Mouse (Mus musculus): ENCODE data around the gene Anxa3. TPM values are rescaled to one million over a fixed set of nuclear protein-coding genes. Genes with fewer than 3 reads are reported as not detected.

Gene Anxa3
- polyA plus RNA-seq, 1 experiment from 2014 or later, result 39.3 TPM

- Histone ChIP-seq H3K9ac (no peak overlapping the region), H3K4me3 (no peak overlapping the region), H3K9me3 (no peaks in the 10 kb centered on the region), H3K4me2 (replicated peaks) (no peak overlapping the region), H3K27ac (no peak overlapping the region), H3K36me3 (no peaks in the 10 kb centered on the region), H3K27me3 (no peaks in the 10 kb centered on the region), H3K4me1 (no peaks in the 10 kb centered on the region)
- 80% methylated on average over 5 of the region's 5 CpGs for WGBS
- ATAC-seq (ENCODE audit: low FRiP score, low read depth), result no peak
Measured at GRCm38 (mm10) chr5:96890367-96890766, 97.2 kb downstream of the Anxa3 start.

Other genes starting within 250 kb of the Anxa3 start
- 7.9 and 8.2 TPM in 2 replicates for gene Bmp2k, start 204.3 kb downstream of the Anxa3 start, polyA plus RNA-seq (2015; fragmentation: Nextera tagmentation; extraction: Ambion mirVana)